Mouse (Mus musculus): ENCODE measurements around the gene Tmem94. TPM values are rescaled to one million over a fixed set of nuclear protein-coding genes. Genes with fewer than 3 reads are reported as not detected.

Tmem94 gene
- total and polyA plus RNA-seq, 3 experiments, result 6.4 to 27.4 (median 15.0) TPM

DNA sequence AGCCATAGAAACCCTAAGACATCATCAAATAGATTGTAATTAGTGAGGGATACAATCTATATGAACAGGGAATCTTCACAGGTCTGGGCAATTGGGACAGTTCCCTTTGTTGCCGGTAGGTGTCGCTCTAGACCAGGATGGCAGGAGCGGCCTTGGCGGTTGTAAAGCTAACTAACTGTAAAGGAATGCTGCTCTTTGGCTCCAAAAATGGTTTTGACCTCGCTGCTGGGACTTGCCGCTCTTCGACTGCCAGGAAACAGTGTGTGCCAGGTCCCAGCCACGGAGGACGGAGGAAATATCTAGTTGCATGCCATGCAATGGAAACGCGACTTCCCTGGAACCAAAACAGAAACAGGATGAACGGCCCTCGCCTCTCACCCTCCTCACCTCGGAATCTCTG, 42.6 kb upstream of the Tmem94 start:
- Histone ChIP-seq H3K4me2 (ENCODE audit: insufficient read depth, low read depth, poor library complexity, severe bottlenecking) (0 out of 2 replicates have a peak overlapping the region, but pooled peaks have one; percentile 10), H3K79me2 (replicated peaks; ENCODE audit: control insufficient read depth, extremely low read depth, insufficient read depth, poor library complexity, severe bottlenecking) (no peaks in the 10 kb centered on the region), H3K27me3 (replicated peaks) (no peaks in the 10 kb centered on the region), H3K27ac (ENCODE audit: insufficient read depth, low read depth) (no peak overlapping the region), H3K4me1 (ENCODE audit: control insufficient read depth in 1 of 2, insufficient read depth in 2 of 2) (peaks cover under 1 to 25% of the 10 kb centered on the region in 2 experiments; a peak in 3 of 4 replicates), H3K9me3 (replicated peaks; ENCODE audit: low read length) (peaks cover 2% of the 10 kb centered on the region), H3K36me3 (replicated peaks in 1 of 2; ENCODE audit: control insufficient read depth in 1 of 2, insufficient read depth in 1 of 2, low read length in 1 of 2) (no peaks in the 10 kb centered on the region), H3K9ac (ENCODE audit: insufficient read depth, low read depth) (peak overlapping the region; percentile 5), H3K4me3 (replicated peaks in 1 of 3; ENCODE audit: low read depth in 2 of 3, low read length in 2 of 3, poor library complexity in 1 of 3) (peak overlapping the region in 1 of 3 experiments; percentile 2)
- in situ Hi-C loops (cut with MboI; ENCODE audit: low pct_ligation_motif_present, low pct_unique_long_range_greater_than_20kb, low sequenced_read_pairs), result no loop called here
- TF ChIP-seq MAX (IDR thresholded peaks at IDR 0.05; ENCODE audit: low read length) (no peak), MEF2A (IDR thresholded peaks at IDR 0.05; ENCODE audit: borderline replicate concordance, low read depth, low read length) (peak; percentile 58; the same call in 1 of the 2 replicates), SMC3 (IDR thresholded peaks at IDR 0.05; ENCODE audit: low read depth, low read length) (peak; percentile 97), RAD21 (IDR thresholded peaks at IDR 0.05; ENCODE audit: low read depth, low read length) (no peak; the same call in none of the 2 replicates), TCF12 (IDR thresholded peaks at IDR 0.05; ENCODE audit: low read depth, low read length) (peak; percentile 49; the same call in 1 of the 2 replicates), IRF4 (IDR thresholded peaks at IDR 0.05; ENCODE audit: low read depth, low read length) (0 out of 2 replicates have a peak, but pooled peaks have one; percentile 62), POLR2A (IDR thresholded peaks at IDR 0.05; ENCODE audit: low read depth, low read length) (peak; percentile 30; the same call in 1 of the 2 replicates), CTCF (conservative IDR thresholded peaks at IDR 0.05 in 1 of 2, IDR thresholded peaks at IDR 0.05 in 1 of 2; ENCODE audit: low read depth in 2 of 2, low read length in 2 of 2) (peak; percentile 99 to 100), JUND (conservative IDR thresholded peaks at IDR 0.05; ENCODE audit: low read depth, low read length) (no peak), ZC3H11A (IDR thresholded peaks at IDR 0.05; ENCODE audit: low read depth, low read length) (peak; percentile 86), MXI1 (IDR thresholded peaks at IDR 0.05; ENCODE audit: low read depth, low read length) (peak; percentile 53; the same call in 1 of the 2 replicates), MYC (IDR thresholded peaks at IDR 0.05; ENCODE audit: low read depth, low read length) (peak; percentile 31; the same call in 1 of the 2 replicates), TBP (conservative IDR thresholded peaks at IDR 0.05; ENCODE audit: low read depth, low read length) (no peak), E2F4 (IDR thresholded peaks at IDR 0.05; ENCODE audit: insufficient replicate concordance, low read depth, low read length) (no peak), CHD1 (IDR thresholded peaks at IDR 0.05; ENCODE audit: low read depth, low read length) (0 out of 2 replicates have a peak, but pooled peaks have one; percentile 59), MAZ (IDR thresholded peaks at IDR 0.05; ENCODE audit: low read depth, low read length) (peak; percentile 79; the same call in 1 of the 2 replicates), NELFE (IDR thresholded peaks at IDR 0.05; ENCODE audit: low read depth, low read length) (peak; percentile 50; the same call in 1 of the 2 replicates), NRF1 (IDR thresholded peaks at IDR 0.05; ENCODE audit: low read depth, low read length) (peak; percentile 43; the same call in 1 of the 2 replicates), ELF1 (IDR thresholded peaks at IDR 0.05; ENCODE audit: low read depth, low read length) (peak; percentile 29)
- dilution Hi-C loops (cut with MboI; ENCODE audit: extremely low pct_ligation_motif_present, extremely low pct_unique_long_range_greater_than_20kb, low sequenced_read_pairs), result no loop called here
- peak; percentile 84 for DNase-seq (ENCODE audit: extremely low read depth)

- in situ Hi-C loops (cut with MboI; ENCODE audit: low pct_ligation_motif_present, low pct_unique_long_range_greater_than_20kb, low sequenced_read_pairs), result no loop called here
- TF ChIP-seq MXI1 (IDR thresholded peaks at IDR 0.05; ENCODE audit: low read depth, low read length) (no peak), BHLHE40 (IDR thresholded peaks at IDR 0.05; ENCODE audit: low read depth, low read length) (no peak), TCF12 (IDR thresholded peaks at IDR 0.05; ENCODE audit: low read depth, low read length) (no peak), ZMIZ1 (IDR thresholded peaks at IDR 0.05; ENCODE audit: low read depth, low read length) (no peak), POLR2A (IDR thresholded peaks at IDR 0.05; ENCODE audit: low read depth, low read length) (no peak), CTCF (conservative IDR thresholded peaks at IDR 0.05 in 1 of 2, IDR thresholded peaks at IDR 0.05 in 1 of 2; ENCODE audit: low read depth in 2 of 2, low read length in 2 of 2) (no peak)
- H3K27ac ChIP-seq (ENCODE audit: insufficient read depth, low read depth), result no peak overlapping the region
Observed at GRCm38 (mm10) chr11:115723231-115723630, 42.0 kb upstream of the Tmem94 start.

More at GRCm38 (mm10) chr11:115723231-115723630, 42.0 kb upstream of the Tmem94 start:
- dilution Hi-C loops (cut with MboI; ENCODE audit: extremely low pct_ligation_motif_present, extremely low pct_unique_long_range_greater_than_20kb, low sequenced_read_pairs), result no loop called here
- Histone ChIP-seq H3K4me2 (ENCODE audit: insufficient read depth, low read depth, poor library complexity, severe bottlenecking) (0 out of 2 replicates have a peak overlapping the region, but pooled peaks have one; percentile 10), H3K36me3 (replicated peaks in 1 of 2; ENCODE audit: control insufficient read depth in 1 of 2, insufficient read depth in 1 of 2, low read length in 1 of 2) (no peaks in the 10 kb centered on the region), H3K4me1 (ENCODE audit: control insufficient read depth in 1 of 2, insufficient read depth in 2 of 2) (peaks cover 1 to 19% of the 10 kb centered on the region in 2 experiments), H3K9ac (ENCODE audit: insufficient read depth, low read depth) (peak overlapping the region; percentile 5; the same call in 1 of the 2 replicates), H3K9me3 (replicated peaks; ENCODE audit: low read length) (peaks cover 2% of the 10 kb centered on the region), H3K79me2 (replicated peaks; ENCODE audit: control insufficient read depth, extremely low read depth, insufficient read depth, poor library complexity, severe bottlenecking) (no peaks in the 10 kb centered on the region), H3K27me3 (replicated peaks) (no peaks in the 10 kb centered on the region), H3K4me3 (replicated peaks in 1 of 3; ENCODE audit: low read depth in 2 of 3, low read length in 2 of 3, poor library complexity in 1 of 3) (no peak overlapping the region)
- DNase-seq (ENCODE audit: extremely low read depth), result no peak
